Mouse (Mus musculus): ENCODE data around the gene Ncbp1. TPM values are rescaled to one million over a fixed set of nuclear protein-coding genes. Genes with fewer than 3 reads are reported as not detected.
A peak's percentile ranks its signal among the peaks of the same experiment; 100 is the strongest.

Gene Ncbp1
- polyA plus RNA-seq, 1 experiment from 2014 or later = 64.5 TPM

- no peak for ATAC-seq (ENCODE audit: low read depth)
- WGBS = 82% methylated on average over 3 of the region's 3 CpGs
Observed at GRCm38 (mm10) chr4:46120767-46121166, 17.6 kb upstream of the Ncbp1 start.

GRCm38 (mm10) chr4:46123358-46123757 lies 15.1 kb upstream of the Ncbp1 start:
- Histone ChIP-seq H3K4me1 (replicated peaks; ENCODE audit: control insufficient read depth, insufficient read depth, low read length) (no peaks in the 10 kb centered on the region), H3K4me2 (ENCODE audit: low read depth, low read length) (no peak overlapping the region), H3K9ac (ENCODE audit: low read length) (no peak overlapping the region), H3K27ac (ENCODE audit: low read length) (no peak overlapping the region), H3K4me3 (ENCODE audit: low read length) (no peak overlapping the region), H3K9me3 (ENCODE audit: control insufficient read depth, low read length) (no peaks in the 10 kb centered on the region), H3K36me3 (ENCODE audit: control insufficient read depth, insufficient read depth, low read length) (peaks cover 47% of the 10 kb centered on the region), H3K27me3 (ENCODE audit: control insufficient read depth, insufficient read depth, low read depth, low read length) (no peaks in the 10 kb centered on the region)
- 86% methylated on average over 6 of the region's 6 CpGs for WGBS
- ATAC-seq (ENCODE audit: low read depth) = no peak

More at GRCm38 (mm10) chr4:46120767-46121166, 17.6 kb upstream of the Ncbp1 start:
- Histone ChIP-seq H3K9ac (ENCODE audit: low read length) (no peak overlapping the region), H3K27me3 (ENCODE audit: control insufficient read depth, insufficient read depth, low read depth, low read length) (no peaks in the 10 kb centered on the region), H3K4me1 (replicated peaks; ENCODE audit: control insufficient read depth, insufficient read depth, low read length) (no peaks in the 10 kb centered on the region), H3K4me3 (ENCODE audit: low read length) (no peak overlapping the region), H3K4me2 (ENCODE audit: low read depth, low read length) (no peak overlapping the region), H3K9me3 (ENCODE audit: control insufficient read depth, low read length) (no peaks in the 10 kb centered on the region), H3K36me3 (ENCODE audit: control insufficient read depth, insufficient read depth, low read length) (peaks cover 62% of the 10 kb centered on the region), H3K27ac (ENCODE audit: low read length) (no peak overlapping the region)

DNA sequence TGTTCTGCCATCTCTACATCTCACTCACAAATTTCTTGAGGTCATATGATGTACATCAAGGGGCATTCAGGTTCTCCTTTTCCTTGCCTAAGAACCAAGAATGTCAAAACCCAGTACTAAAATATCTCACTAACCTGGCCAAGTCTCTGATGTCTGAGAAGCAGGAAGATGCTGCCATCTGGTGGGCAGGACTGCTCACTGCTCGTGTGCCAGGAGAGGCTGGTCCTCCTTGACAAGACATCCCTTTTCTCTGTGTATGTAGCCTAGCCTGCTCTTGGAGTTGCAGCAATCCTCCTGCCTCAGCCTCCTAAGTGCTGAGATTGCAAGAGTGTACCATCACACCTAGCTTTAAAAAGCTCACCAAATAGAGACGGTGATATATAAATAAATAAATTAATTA lies 11.9 kb upstream of the Ncbp1 start:
- Histone ChIP-seq H3K36me3 (ENCODE audit: control insufficient read depth, insufficient read depth, low read length) (peaks cover 47% of the 10 kb centered on the region), H3K9me3 (ENCODE audit: control insufficient read depth, low read length) (no peaks in the 10 kb centered on the region), H3K27me3 (ENCODE audit: control insufficient read depth, insufficient read depth, low read depth, low read length) (no peaks in the 10 kb centered on the region), H3K4me3 (ENCODE audit: low read length) (no peak overlapping the region), H3K9ac (ENCODE audit: low read length) (no peak overlapping the region), H3K4me1 (replicated peaks; ENCODE audit: control insufficient read depth, insufficient read depth, low read length) (no peaks in the 10 kb centered on the region), H3K27ac (ENCODE audit: low read length) (no peak overlapping the region), H3K4me2 (ENCODE audit: low read depth, low read length) (no peak overlapping the region)
- peak; percentile 57; the same call in 1 of the 2 replicates for ATAC-seq (ENCODE audit: low read depth)
- 38% methylated on average over 2 of the region's 2 CpGs for WGBS

GRCm38 (mm10) chr4:46129311-46130004 lies 9.0 kb upstream of the Ncbp1 start:
- no peak overlapping the region for H3K27ac ChIP-seq (ENCODE audit: low read length)
- peaks cover 40% of the 10 kb centered on the region for H3K36me3 ChIP-seq (ENCODE audit: control insufficient read depth, insufficient read depth, low read length)
- WGBS = 96% methylated on average over 8 of the region's 8 CpGs
- H3K4me3 ChIP-seq (ENCODE audit: low read length) = no peak overlapping the region
- no peaks in the 10 kb centered on the region for H3K4me1 ChIP-seq (replicated peaks; ENCODE audit: control insufficient read depth, insufficient read depth, low read length)
- no peak overlapping the region for H3K4me2 ChIP-seq (ENCODE audit: low read depth, low read length)
- no peaks in the 10 kb centered on the region for H3K9me3 ChIP-seq (ENCODE audit: control insufficient read depth, low read length)
- no peak overlapping the region for H3K9ac ChIP-seq (ENCODE audit: low read length)
- no peak for ATAC-seq (ENCODE audit: low read depth)
- no peaks in the 10 kb centered on the region for H3K27me3 ChIP-seq (ENCODE audit: control insufficient read depth, insufficient read depth, low read depth, low read length)

GRCm38 (mm10) chr4:46130221-46130620 lies 8.2 kb upstream of the Ncbp1 start:
- no peak overlapping the region for H3K27ac ChIP-seq (ENCODE audit: low read length)
- no peaks in the 10 kb centered on the region for H3K9me3 ChIP-seq (ENCODE audit: control insufficient read depth, low read length)
- no peak overlapping the region for H3K9ac ChIP-seq (ENCODE audit: low read length)
- no peak overlapping the region for H3K4me2 ChIP-seq (ENCODE audit: low read depth, low read length)
- no peaks in the 10 kb centered on the region for H3K4me1 ChIP-seq (replicated peaks; ENCODE audit: control insufficient read depth, insufficient read depth, low read length)
- H3K27me3 ChIP-seq (ENCODE audit: control insufficient read depth, insufficient read depth, low read depth, low read length) = no peaks in the 10 kb centered on the region
- no peak overlapping the region for H3K4me3 ChIP-seq (ENCODE audit: low read length)
- H3K36me3 ChIP-seq (ENCODE audit: control insufficient read depth, insufficient read depth, low read length) = peaks cover 38% of the 10 kb centered on the region
- 64% methylated on average over 3 of the region's 3 CpGs for WGBS
- no peak for ATAC-seq (ENCODE audit: low read depth)

DNA sequence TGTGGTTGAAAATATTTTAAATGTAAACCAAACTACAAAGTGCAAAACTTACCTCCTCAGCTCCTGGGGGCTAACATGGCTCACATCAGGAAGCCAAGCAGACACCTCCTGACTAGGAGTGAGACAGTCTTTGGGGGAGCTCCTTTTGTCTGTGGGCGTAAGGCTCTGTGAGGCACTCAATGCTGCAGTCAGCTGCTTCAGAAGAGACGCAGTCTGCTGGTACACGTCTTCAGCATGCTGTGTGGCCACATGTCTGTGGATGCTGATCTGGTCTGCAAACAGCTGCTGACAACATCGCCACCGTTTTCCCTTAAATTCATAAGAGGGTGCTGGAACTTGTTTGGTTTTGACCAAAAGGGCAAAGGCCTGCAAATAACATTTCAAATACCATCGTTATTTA lies 6.6 kb upstream of the Ncbp1 start:
- H3K4me3 ChIP-seq (ENCODE audit: low read length) = no peak overlapping the region
- H3K4me2 ChIP-seq (ENCODE audit: low read depth, low read length) = no peak overlapping the region
- H3K27me3 ChIP-seq (ENCODE audit: control insufficient read depth, insufficient read depth, low read depth, low read length) = no peaks in the 10 kb centered on the region
- H3K27ac ChIP-seq (ENCODE audit: low read length) = no peak overlapping the region
- 87% methylated on average over 6 of the region's 6 CpGs for WGBS
- H3K4me1 ChIP-seq (replicated peaks; ENCODE audit: control insufficient read depth, insufficient read depth, low read length) = peaks cover under 1% of the 10 kb centered on the region; the same call in 1 of the 2 replicates
- peaks cover 29% of the 10 kb centered on the region for H3K36me3 ChIP-seq (ENCODE audit: control insufficient read depth, insufficient read depth, low read length)
- H3K9ac ChIP-seq (ENCODE audit: low read length) = no peak overlapping the region
- no peaks in the 10 kb centered on the region for H3K9me3 ChIP-seq (ENCODE audit: control insufficient read depth, low read length)
- no peak for ATAC-seq (ENCODE audit: low read depth)

GRCm38 (mm10) chr4:46137629-46138286 lies 655 bp upstream of the Ncbp1 start:
- peaks cover 5% of the 10 kb centered on the region; the same call in 1 of the 2 replicates for H3K36me3 ChIP-seq (ENCODE audit: control insufficient read depth, insufficient read depth, low read length)
- peaks cover 16% of the 10 kb centered on the region for H3K4me1 ChIP-seq (replicated peaks; ENCODE audit: control insufficient read depth, insufficient read depth, low read length)
- H3K27me3 ChIP-seq (ENCODE audit: control insufficient read depth, insufficient read depth, low read depth, low read length) = no peaks in the 10 kb centered on the region
- peak overlapping the region; percentile 94 for H3K4me3 ChIP-seq (ENCODE audit: low read length)
- H3K27ac ChIP-seq (ENCODE audit: low read length) = peak overlapping the region; percentile 99
- no peaks in the 10 kb centered on the region for H3K9me3 ChIP-seq (ENCODE audit: control insufficient read depth, low read length)
- ATAC-seq (ENCODE audit: low read depth) = peak; percentile 74
- peak overlapping the region; percentile 89 for H3K4me2 ChIP-seq (ENCODE audit: low read depth, low read length)
- H3K9ac ChIP-seq (ENCODE audit: low read length) = peak overlapping the region; percentile 92
- 3% methylated on average over 17 of the region's 17 CpGs for WGBS

DNA sequence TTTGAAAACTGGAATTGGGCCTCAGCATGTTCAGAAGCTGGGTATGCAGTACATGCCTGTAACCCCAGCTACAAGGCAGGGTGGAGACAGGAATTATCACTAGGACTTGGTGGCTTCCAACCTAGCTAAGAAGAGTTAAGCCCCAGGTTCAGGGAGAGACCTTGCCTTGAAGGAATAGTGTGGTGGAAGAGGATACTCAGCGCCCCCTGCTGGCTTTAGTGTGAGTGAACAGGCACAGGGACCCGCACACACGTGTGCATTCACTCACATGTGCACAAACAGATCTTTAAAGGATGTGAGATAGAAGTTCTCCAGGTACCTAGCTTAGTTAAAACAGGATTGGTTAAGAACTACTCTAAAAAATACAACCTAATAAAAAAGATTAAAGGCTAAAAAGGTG lies 5.9 kb downstream of the Ncbp1 start:
- Histone ChIP-seq H3K4me3 (ENCODE audit: low read length) (no peak overlapping the region), H3K9ac (ENCODE audit: low read length) (no peak overlapping the region), H3K9me3 (ENCODE audit: control insufficient read depth, low read length) (no peaks in the 10 kb centered on the region), H3K36me3 (ENCODE audit: control insufficient read depth, insufficient read depth, low read length) (no peaks in the 10 kb centered on the region; the same call in none of the 2 replicates), H3K4me1 (replicated peaks; ENCODE audit: control insufficient read depth, insufficient read depth, low read length) (peaks cover 9% of the 10 kb centered on the region), H3K27ac (ENCODE audit: low read length) (no peak overlapping the region), H3K27me3 (ENCODE audit: control insufficient read depth, insufficient read depth, low read depth, low read length) (no peaks in the 10 kb centered on the region), H3K4me2 (ENCODE audit: low read depth, low read length) (no peak overlapping the region)
- 62% methylated on average over 3 of the region's 3 CpGs for WGBS
- no peak for ATAC-seq (ENCODE audit: low read depth)

DNA sequence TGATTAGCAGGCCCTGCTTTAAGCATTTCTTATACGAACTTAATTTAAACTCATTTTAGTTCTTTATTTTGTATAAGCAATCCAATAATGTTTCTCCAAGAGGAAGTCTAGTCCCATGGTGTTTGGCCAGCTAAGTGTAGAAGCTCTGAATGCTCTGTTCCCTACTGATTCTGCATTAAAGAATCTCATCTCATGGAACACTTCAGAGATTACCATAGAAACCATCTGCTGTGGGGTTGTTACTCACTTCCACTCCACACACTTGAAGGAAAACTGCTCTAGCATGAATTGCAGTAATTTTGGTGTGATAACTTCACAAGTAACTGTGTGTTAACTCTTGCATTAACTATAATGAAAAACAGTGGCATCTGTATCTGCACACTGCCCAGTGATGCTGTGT lies 8.5 kb downstream of the Ncbp1 start:
- no peak overlapping the region for H3K4me2 ChIP-seq (ENCODE audit: low read depth, low read length)
- no peak for ATAC-seq (ENCODE audit: low read depth)
- 97% methylated on average over 1 of the region's 1 CpGs for WGBS
- no peak overlapping the region for H3K27ac ChIP-seq (ENCODE audit: low read length)
- H3K9ac ChIP-seq (ENCODE audit: low read length) = no peak overlapping the region
- H3K36me3 ChIP-seq (ENCODE audit: control insufficient read depth, insufficient read depth, low read length) = peaks cover 12% of the 10 kb centered on the region
- H3K4me1 ChIP-seq (replicated peaks; ENCODE audit: control insufficient read depth, insufficient read depth, low read length) = no peaks in the 10 kb centered on the region
- H3K4me3 ChIP-seq (ENCODE audit: low read length) = no peak overlapping the region
- H3K9me3 ChIP-seq (ENCODE audit: control insufficient read depth, low read length) = no peaks in the 10 kb centered on the region
- no peaks in the 10 kb centered on the region for H3K27me3 ChIP-seq (ENCODE audit: control insufficient read depth, insufficient read depth, low read depth, low read length)
